Mouse (Mus musculus): ENCODE results near the gene Fam47e.

- no peak for TF ChIP-seq ZNF384 (IDR thresholded peaks at IDR 0.05; ENCODE audit: low read depth, low read length)
- no peak for TF ChIP-seq USF1 (IDR thresholded peaks at IDR 0.05; ENCODE audit: low read depth, low read length)
These were observed 81.0 kb downstream of the Fam47e start for GRCm38 (mm10) chr5:92635891-92636290.
